8 mouse cellular contexts compared by ENCODE assay signal in genomic region chr2:156143953-156144724, GRCm38 (mm10). TPM values are rescaled to one million over a fixed set of nuclear protein-coding genes. Genes with fewer than 3 reads are reported as not detected.
DNase-seq lines count a peak whose midpoint lies in the region; ATAC-seq lines count a peak whose summit lies in the region.

Romo1 (plus strand) TSS chr2:156144039.
Nfs1 (minus strand) TSS chr2:156144186.

- peak within 1 kb of the TSS; percentile 92 for H3K4me3 ChIP-seq in hindbrain, embryonic 16.5 days (ENCODE audit: low read length)
- peak within 1 kb of the TSS; percentile 89 for H3K4me3 ChIP-seq in macrophage (ENCODE audit: inconsistent target)

- peak; percentile 93 for DNase-seq in T-cell, adult 2 months (ENCODE audit: low spot score)
- peak; percentile 86 to 90 for DNase-seq in cerebellum, postnatal 36 days
- peak; percentile 91 for DNase-seq in gastrocnemius, adult 18-20 months (ENCODE audit: low spot score)
- DNase-seq in left cerebral cortex, adult 18-20 months (ENCODE audit: low spot score in 2 of 2), result peak; percentile 94 to 95
- DNase-seq in right cerebral cortex, adult 18-20 months, result peak; percentile 95
- DNase-seq in urinary bladder, postnatal 10 days (ENCODE audit: low spot score), result peak; percentile 62

- H3K4me2 ChIP-seq in hindbrain, embryonic 16.5 days (ENCODE audit: low read length), result peak within 1 kb of the TSS; percentile 60

- H3K79me2 ChIP-seq in macrophage (ENCODE audit: inconsistent target), result peaks cover 26% of the 10 kb centered on the region

- H3K9me3 ChIP-seq in hindbrain, embryonic 16.5 days (ENCODE audit: control insufficient read depth, low read length), result no peaks in the 10 kb centered on the region

- ATAC-seq in hindbrain, embryonic 16.5 days, result peak; percentile 100

- peaks cover 14% of the 10 kb centered on the region for H3K36me3 ChIP-seq in hindbrain, embryonic 16.5 days (ENCODE audit: control insufficient read depth, insufficient read depth, low read length)
- peaks cover 10% of the 10 kb centered on the region for H3K36me3 ChIP-seq in macrophage (ENCODE audit: inconsistent target)

- H3K27me3 ChIP-seq in hindbrain, embryonic 16.5 days (replicated peaks; ENCODE audit: control insufficient read depth, insufficient read depth, low read length), result no peaks in the 10 kb centered on the region

- peak within 1 kb of the TSS; percentile 93 for H3K27ac ChIP-seq in hindbrain, embryonic 16.5 days (ENCODE audit: low read depth, low read length)
- H3K27ac ChIP-seq in macrophage, result peak within 1 kb of the TSS; percentile 28; the same call in 1 of the 2 replicates

- WGBS in hindbrain, embryonic 16.5 days, result 0% methylated on average over 60 of the region's 70 CpGs
- WGBS in macrophage (ENCODE audit: missing documents), result under 1% methylated on average over 55 of the region's 70 CpGs

- peaks cover 12% of the 10 kb centered on the region for H3K4me1 ChIP-seq in hindbrain, embryonic 16.5 days (ENCODE audit: control insufficient read depth, insufficient read depth, low read depth, low read length)

- peak within 1 kb of the TSS; percentile 91 for H3K9ac ChIP-seq in hindbrain, embryonic 16.5 days (ENCODE audit: low read depth, low read length)

RNA-seq across cellular contexts. Expression of gene Romo1, which starts in this region (rescaled TPM):
- 100 to 1,000 TPM; 246 to 250 TPM for total RNA-seq in gastrocnemius, adult 18-20 months (2021)
- polyA plus RNA-seq in hindbrain, embryonic 16.5 days (2015; fragmentation: Nextera tagmentation; extraction: Ambion mirVana), result 393 and 432 TPM in 2 replicates
- 100 to 1,000 TPM; 156 to 162 TPM for total RNA-seq in left cerebral cortex, adult 18-20 months (2021)
- 10 to 100 TPM in 1 of 26 experiments, 1 to 10 TPM in 19, not detected in 6; 1.9 to 20.1 (median 4.0) TPM for total RNA-seq in macrophage (2018; cell fraction: chromatin; rRNA removed)
- total RNA-seq in macrophage (2018; cell fraction: cytosol; rRNA removed), result 100 to 1,000 TPM in 13 of 26 experiments, 10 to 100 TPM in 13; 55.6 to 146 (median 91.7) TPM
- 10 to 100 TPM in 24 of 26 experiments, 1 to 10 TPM in 2; 7.6 to 44.5 (median 19.3) TPM for total RNA-seq in macrophage (2018; cell fraction: nucleus; rRNA removed)
- 73.4 to 124 TPM (median 123 TPM) in 3 replicates for polyA plus RNA-seq in macrophage (2018)

RNA-seq across cellular contexts. Expression of gene Nfs1, which starts in this region (rescaled TPM):
- total RNA-seq in gastrocnemius, adult 18-20 months (2021), result 10 to 100 TPM; 75.7 to 77.7 TPM
- polyA plus RNA-seq in hindbrain, embryonic 16.5 days (2015; fragmentation: Nextera tagmentation; extraction: Ambion mirVana), result 37.7 and 39.9 TPM in 2 replicates
- 10 to 100 TPM; 36.0 to 39.4 TPM for total RNA-seq in left cerebral cortex, adult 18-20 months (2021)
- 10 to 100 TPM in 21 of 26 experiments, 1 to 10 TPM in 5; 8.7 to 56.2 (median 30.2) TPM for total RNA-seq in macrophage (2018; cell fraction: chromatin; rRNA removed)
- 10 to 100 TPM; 20.5 to 31.6 (median 26.0) TPM for total RNA-seq in macrophage (2018; cell fraction: cytosol; rRNA removed)
- 10 to 100 TPM in 25 of 26 experiments, 1 to 10 TPM in 1; 8.2 to 39.3 (median 21.9) TPM for total RNA-seq in macrophage (2018; cell fraction: nucleus; rRNA removed)
- 18.6 to 31.0 TPM (median 24.7 TPM) in 3 replicates for polyA plus RNA-seq in macrophage (2018)

Comparison
In these comparisons a context has a peak if more than half of its experiments do, and no peak if none do; other contexts are left out.
1. Peak in every context shown above with its lines: DNase-seq, ATAC-seq, H3K4me3 ChIP-seq and H3K27ac ChIP-seq.